Mouse (Mus musculus) megakaryocyte, embryonic 14.5 days (primary cell): Measurements from ENCODE around the gene Ptprn2.

Source experiments
- FLI1 ChIP-seq: IDR thresholded peaks from 2 replicates; pipeline ENCODE4 v1.6.1; 2012; ENCODE audit warnings: low read length, inconsistent platforms, mixed read lengths
- GATA1 ChIP-seq: IDR thresholded peaks from 3 replicates; pipeline ENCODE4 v1.6.1; 2012; ENCODE audit warnings: mixed read lengths, low read length, inconsistent platforms, borderline replicate concordance

DNA sequence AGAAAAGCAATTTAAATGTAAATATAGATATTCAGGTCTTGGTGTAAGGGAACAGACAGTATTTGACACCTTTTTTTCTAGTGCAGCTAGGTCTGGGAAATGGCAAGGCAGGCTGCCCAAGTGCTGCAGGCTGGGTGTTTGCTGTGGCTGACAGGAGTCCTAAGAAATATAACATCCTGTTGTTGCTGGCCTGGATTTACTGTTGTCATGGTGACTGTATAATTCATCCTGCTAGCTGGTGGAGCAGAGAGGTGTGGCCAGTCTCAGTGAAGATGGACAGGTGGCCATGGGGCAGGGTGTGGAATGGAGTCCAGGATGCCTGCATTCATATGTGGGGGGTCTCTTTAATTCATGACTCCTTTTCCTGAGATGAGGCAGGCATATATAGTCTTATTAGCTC, 96.3 kb downstream of the Ptprn2 start:
- TF ChIP-seq GATA1, result no peak
- TF ChIP-seq FLI1, result no peak
